Mouse (Mus musculus): Measurements from ENCODE around the gene Surf6. TPM values are rescaled to one million over a fixed set of nuclear protein-coding genes. Genes with fewer than 3 reads are reported as not detected.

Gene Surf6
- polyA plus RNA-seq, 1 experiment from 2014 or later: 28.8 TPM

GRCm38 (mm10) chr2:26910994-26911765 lies 8.5 kb upstream of the Surf6 start:
- no peaks in the 10 kb centered on the region for H3K9me3 ChIP-seq (replicated peaks)
- H3K4me2 ChIP-seq (replicated peaks): peak overlapping the region; percentile 91
- H3K4me1 ChIP-seq: peaks cover 59% of the 10 kb centered on the region
- peak overlapping the region; percentile 93 for H3K27ac ChIP-seq (replicated peaks)
- H3K9ac ChIP-seq: peak overlapping the region; percentile 91
- H3K27me3 ChIP-seq: no peaks in the 10 kb centered on the region
- peak overlapping the region; percentile 61 for H3K4me3 ChIP-seq (replicated peaks)
- WGBS: 1% methylated on average over 37 of the region's 37 CpGs
- 0 out of 2 replicates have a peak, but pooled peaks have one; percentile 30 for ATAC-seq (ENCODE audit: insufficient number of reproducible peaks, low FRiP score, low TSS enrichment, low read depth)
- peaks cover 45% of the 10 kb centered on the region for H3K36me3 ChIP-seq

GRCm38 (mm10) chr2:26910124-26910993 lies 7.7 kb upstream of the Surf6 start, which contains the start of the genes Med22 and Rpl7a:
Gene Med22 (minus strand): TSS chr2:26910677.
Gene Rpl7a (plus strand): TSS chr2:26910764.
- peaks cover 54% of the 10 kb centered on the region for H3K4me1 ChIP-seq
- WGBS: under 1% methylated on average over 74 of the region's 74 CpGs
- H3K9me3 ChIP-seq (replicated peaks): no peaks in the 10 kb centered on the region
- peak within 1 kb of the TSS; percentile 61 for H3K4me3 ChIP-seq (replicated peaks)
- peak; percentile 93 for ATAC-seq (ENCODE audit: insufficient number of reproducible peaks, low FRiP score, low TSS enrichment, low read depth)
- no peaks in the 10 kb centered on the region for H3K27me3 ChIP-seq
- H3K9ac ChIP-seq: peak within 1 kb of the TSS; percentile 91
- peaks cover 53% of the 10 kb centered on the region for H3K36me3 ChIP-seq
- peak within 1 kb of the TSS; percentile 93 for H3K27ac ChIP-seq (replicated peaks)
- H3K4me2 ChIP-seq (replicated peaks): peak within 1 kb of the TSS; percentile 91

GRCm38 (mm10) chr2:26909387-26909784 lies 6.7 kb upstream of the Surf6 start:
- no peaks in the 10 kb centered on the region for H3K27me3 ChIP-seq
- H3K27ac ChIP-seq (replicated peaks): peak overlapping the region; percentile 87
- H3K4me2 ChIP-seq (replicated peaks): peak overlapping the region; percentile 63
- no peak for ATAC-seq (ENCODE audit: insufficient number of reproducible peaks, low FRiP score, low TSS enrichment, low read depth)
- peaks cover 45% of the 10 kb centered on the region for H3K4me1 ChIP-seq
- H3K9ac ChIP-seq: peak overlapping the region; percentile 61
- H3K9me3 ChIP-seq (replicated peaks): no peaks in the 10 kb centered on the region
- peak overlapping the region; percentile 61 for H3K4me3 ChIP-seq (replicated peaks)
- peaks cover 63% of the 10 kb centered on the region for H3K36me3 ChIP-seq

- 75% methylated on average over 18 of the region's 18 CpGs for WGBS
- Histone ChIP-seq H3K4me2 (replicated peaks) (peak overlapping the region; percentile 63), H3K4me1 (peaks cover 47% of the 10 kb centered on the region), H3K9ac (peak overlapping the region; percentile 61), H3K27me3 (no peaks in the 10 kb centered on the region), H3K27ac (replicated peaks) (no peak overlapping the region), H3K36me3 (peaks cover 59% of the 10 kb centered on the region), H3K9me3 (replicated peaks) (no peaks in the 10 kb centered on the region), H3K4me3 (replicated peaks) (peak overlapping the region; percentile 61)
- ATAC-seq (ENCODE audit: insufficient number of reproducible peaks, low FRiP score, low TSS enrichment, low read depth): no peak
Measured at GRCm38 (mm10) chr2:26908710-26909386, 6.2 kb upstream of the Surf6 start.

GRCm38 (mm10) chr2:26907109-26907508 lies 4.4 kb upstream of the Surf6 start:
- ATAC-seq (ENCODE audit: insufficient number of reproducible peaks, low FRiP score, low TSS enrichment, low read depth): no peak
- no peaks in the 10 kb centered on the region for H3K9me3 ChIP-seq (replicated peaks)
- no peak overlapping the region for H3K4me3 ChIP-seq (replicated peaks)
- no peaks in the 10 kb centered on the region for H3K27me3 ChIP-seq
- no peak overlapping the region for H3K4me2 ChIP-seq (replicated peaks)
- H3K4me1 ChIP-seq: peaks cover 43% of the 10 kb centered on the region
- WGBS: 58% methylated on average over 4 of the region's 4 CpGs
- H3K36me3 ChIP-seq: peaks cover 42% of the 10 kb centered on the region
- H3K9ac ChIP-seq: no peak overlapping the region
- no peak overlapping the region for H3K27ac ChIP-seq (replicated peaks)

- Histone ChIP-seq H3K9ac (no peak overlapping the region), H3K4me2 (replicated peaks) (no peak overlapping the region), H3K9me3 (replicated peaks) (no peaks in the 10 kb centered on the region), H3K27ac (replicated peaks) (no peak overlapping the region), H3K4me3 (replicated peaks) (no peak overlapping the region), H3K27me3 (no peaks in the 10 kb centered on the region), H3K36me3 (peaks cover 39% of the 10 kb centered on the region), H3K4me1 (peaks cover 44% of the 10 kb centered on the region)
- WGBS: 95% methylated on average over 3 of the region's 3 CpGs
- ATAC-seq (ENCODE audit: insufficient number of reproducible peaks, low FRiP score, low TSS enrichment, low read depth): no peak
Measured at GRCm38 (mm10) chr2:26906431-26906830, 3.8 kb upstream of the Surf6 start.

GRCm38 (mm10) chr2:26905936-26906335 lies 3.3 kb upstream of the Surf6 start:
- H3K27me3 ChIP-seq: no peaks in the 10 kb centered on the region
- ATAC-seq (ENCODE audit: insufficient number of reproducible peaks, low FRiP score, low TSS enrichment, low read depth): no peak
- no peaks in the 10 kb centered on the region for H3K9me3 ChIP-seq (replicated peaks)
- peaks cover 39% of the 10 kb centered on the region for H3K36me3 ChIP-seq
- peaks cover 47% of the 10 kb centered on the region for H3K4me1 ChIP-seq
- no peak overlapping the region for H3K9ac ChIP-seq
- H3K27ac ChIP-seq (replicated peaks): no peak overlapping the region
- WGBS: 84% methylated on average over 2 of the region's 2 CpGs
- H3K4me3 ChIP-seq (replicated peaks): no peak overlapping the region
- H3K4me2 ChIP-seq (replicated peaks): no peak overlapping the region

- H3K4me2 ChIP-seq (replicated peaks): peak overlapping the region; percentile 73
- no peaks in the 10 kb centered on the region for H3K9me3 ChIP-seq (replicated peaks)
- WGBS: 8% methylated on average over 7 of the region's 7 CpGs
- H3K27me3 ChIP-seq: no peaks in the 10 kb centered on the region
- H3K27ac ChIP-seq (replicated peaks): peak overlapping the region; percentile 93
- H3K9ac ChIP-seq: peak overlapping the region; percentile 67
- peaks cover 59% of the 10 kb centered on the region for H3K36me3 ChIP-seq
- H3K4me1 ChIP-seq: peaks cover 39% of the 10 kb centered on the region
- no peak for ATAC-seq (ENCODE audit: insufficient number of reproducible peaks, low FRiP score, low TSS enrichment, low read depth)
- H3K4me3 ChIP-seq (replicated peaks): peak overlapping the region; percentile 87
Measured at GRCm38 (mm10) chr2:26903311-26903710, 632 bp upstream of the Surf6 start.

GRCm38 (mm10) chr2:26901834-26902400 lies 762 bp downstream of the Surf6 start:
- H3K4me2 ChIP-seq (replicated peaks): peak overlapping the region; percentile 73
- H3K9ac ChIP-seq: peak overlapping the region; percentile 67
- WGBS: 11% methylated on average over 7 of the region's 7 CpGs
- H3K27me3 ChIP-seq: no peaks in the 10 kb centered on the region
- H3K4me1 ChIP-seq: peaks cover 27% of the 10 kb centered on the region
- peak overlapping the region; percentile 93 for H3K27ac ChIP-seq (replicated peaks)
- H3K4me3 ChIP-seq (replicated peaks): peak overlapping the region; percentile 87
- peaks cover 60% of the 10 kb centered on the region for H3K36me3 ChIP-seq
- no peak for ATAC-seq (ENCODE audit: insufficient number of reproducible peaks, low FRiP score, low TSS enrichment, low read depth)
- H3K9me3 ChIP-seq (replicated peaks): no peaks in the 10 kb centered on the region

GRCm38 (mm10) chr2:26900731-26901130 lies 1.9 kb downstream of the Surf6 start:
- Histone ChIP-seq H3K27ac (replicated peaks) (no peak overlapping the region), H3K9me3 (replicated peaks) (no peaks in the 10 kb centered on the region), H3K4me1 (peaks cover 27% of the 10 kb centered on the region), H3K9ac (no peak overlapping the region), H3K4me3 (replicated peaks) (no peak overlapping the region), H3K27me3 (no peaks in the 10 kb centered on the region), H3K36me3 (peaks cover 60% of the 10 kb centered on the region), H3K4me2 (replicated peaks) (no peak overlapping the region)
- no peak for ATAC-seq (ENCODE audit: insufficient number of reproducible peaks, low FRiP score, low TSS enrichment, low read depth)
- WGBS: 76% methylated on average over 1 of the region's 1 CpGs

All from embryonic facial prominence, embryonic 15.5 days (tissue).